Mouse (Mus musculus) hindbrain, embryonic 16.5 days (tissue): ENCODE results near the gene Reep1. TPM values are rescaled to one million over a fixed set of nuclear protein-coding genes. Genes with fewer than 3 reads are reported as not detected.
A peak's percentile ranks its signal among the peaks of the same experiment; 100 is the strongest.

Experiments used
- ATAC-seq: fragments of 200-750 bp; cut with Nextera tagmentation; 2 replicates; pipeline ENCODE4 v1.8.0; 2017; ENCODE audit warnings: moderate TSS enrichment, moderate library complexity
- H3K27ac ChIP-seq: fragments of 300-500 bp; sonication (generic); 2 replicates; pipeline ENCODE4 v1.5.1; 2014; ENCODE audit warnings: low read depth, mild to moderate bottlenecking, control low read depth, low read length, moderate library complexity
- H3K27me3 ChIP-seq: fragments of 300-500 bp; sonication (generic); replicated peaks from 2 replicates; pipeline ENCODE4 v1.6.1; 2014; ENCODE audit warnings: low read length; ENCODE audit not compliant: control insufficient read depth, insufficient read depth
- H3K36me3 ChIP-seq: fragments of 300-500 bp; sonication (generic); 2 replicates; pipeline ENCODE4 v1.6.1; 2014; ENCODE audit warnings: mild to moderate bottlenecking, low read length, moderate library complexity, mixed read lengths; ENCODE audit not compliant: control insufficient read depth, insufficient read depth
- H3K4me1 ChIP-seq: fragments of 300-500 bp; sonication (generic); 2 replicates; pipeline ENCODE4 v1.6.1; 2014; ENCODE audit warnings: low read depth, low read length; ENCODE audit not compliant: control insufficient read depth, insufficient read depth
- H3K4me2 ChIP-seq: fragments of 300-500 bp; sonication (generic); 2 replicates; pipeline ENCODE4 v1.6.1; 2014; ENCODE audit warnings: mild to moderate bottlenecking, low read length, control low read depth, moderate library complexity
- H3K4me3 ChIP-seq: fragments of 300-500 bp; sonication (generic); 2 replicates; pipeline ENCODE4 v1.5.1; 2014; ENCODE audit warnings: mild to moderate bottlenecking, low read length, control low read depth, moderate library complexity
- H3K9ac ChIP-seq: fragments of 300-500 bp; sonication (generic); 2 replicates; pipeline ENCODE4 v1.6.1; 2014; ENCODE audit warnings: low read depth, mild to moderate bottlenecking, control low read depth, low read length, moderate library complexity
- H3K9me3 ChIP-seq: fragments of 300-500 bp; sonication (generic); 2 replicates; pipeline ENCODE4 v1.6.1; 2014; ENCODE audit warnings: mild to moderate bottlenecking, low read length, moderate library complexity; ENCODE audit not compliant: control insufficient read depth
- WGBS: fragments of 180-500 bp; shearing (Covaris S2); extraction: QIAGEN DNeasy Blood & Tissue Kit; methylation state at CpG from one replicate; pipeline ENCODE4 v1.1.7; 2014; 5-methylcytosine and 5-hydroxymethylcytosine counted together
- polyA plus RNA-seq: library from polyadenylated mRNA; unstranded; fragments of >200 nt; fragmentation: Nextera tagmentation; extraction: Ambion mirVana; gene quantifications from 2 replicates; pipeline ENCODE4 v1.2.1, GENCODE M21; 2015

Reep1 gene
- 304 and 342 TPM in 2 replicates for polyA plus RNA-seq

DNA sequence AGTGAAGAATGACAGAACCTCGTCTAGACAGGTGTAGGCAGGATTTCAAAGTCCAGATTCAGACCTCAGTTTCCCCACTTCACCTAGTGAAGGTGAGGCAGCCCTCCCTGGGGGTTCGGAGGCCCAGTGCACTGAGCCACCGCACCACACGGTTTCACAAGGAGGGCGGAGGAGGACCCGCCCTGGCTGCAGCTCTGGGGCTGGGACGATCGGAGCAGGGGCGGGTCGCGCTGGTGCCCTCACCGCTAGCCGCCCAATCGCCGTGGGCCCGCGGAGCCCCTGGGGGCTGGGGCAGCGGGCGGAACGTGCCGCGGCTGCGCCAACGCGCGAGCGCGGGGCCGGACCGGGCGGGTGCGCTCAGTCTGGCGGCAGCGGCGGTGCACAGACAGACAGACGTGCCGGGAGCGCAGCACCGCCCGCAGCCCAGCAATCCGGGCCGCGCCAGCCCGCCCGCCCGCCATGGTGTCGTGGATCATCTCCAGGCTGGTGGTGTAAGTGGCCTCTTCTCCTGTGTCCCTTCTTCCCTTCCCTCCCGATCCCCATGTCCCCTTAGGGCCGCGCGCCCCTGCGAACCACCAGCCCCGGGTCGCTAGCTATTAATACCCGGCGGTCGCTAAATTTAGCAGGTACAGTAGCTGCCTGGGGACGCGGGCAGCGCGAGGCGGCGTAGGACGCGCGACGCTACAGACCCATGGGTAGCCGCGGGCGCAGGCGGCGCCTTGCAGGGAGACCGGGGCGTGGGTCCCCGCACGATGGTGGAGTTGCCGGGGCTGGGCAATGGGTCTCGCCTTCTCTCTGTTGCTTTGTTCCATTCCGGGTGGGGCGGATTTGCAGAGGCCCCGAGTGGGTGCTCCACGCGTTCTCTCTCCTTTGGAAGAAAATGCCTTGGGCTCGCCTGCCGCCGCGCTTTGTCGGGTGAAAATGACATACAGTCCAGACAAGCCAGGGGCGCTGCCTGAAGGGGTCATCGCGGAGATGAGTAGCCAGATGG lies at the start of gene Reep1:
Gene Reep1, plus strand, starts transcription at position 51 of the 991 bp plus-strand sequence.
- peak within 1 kb of the TSS; percentile 58 for H3K4me3 ChIP-seq
- H3K36me3 ChIP-seq: peaks cover 2% of the 10 kb centered on the region; the same call in 1 of the 2 replicates
- under 1% methylated on average over 51 of the region's 91 CpGs for WGBS
- peak within 1 kb of the TSS; percentile 85 for H3K27ac ChIP-seq
- no peaks in the 10 kb centered on the region for H3K9me3 ChIP-seq
- peak within 1 kb of the TSS; percentile 82 for H3K9ac ChIP-seq
- peak within 1 kb of the TSS; percentile 62 for H3K4me2 ChIP-seq
- H3K27me3 ChIP-seq: no peaks in the 10 kb centered on the region
- ATAC-seq: peak; percentile 91
- H3K4me1 ChIP-seq: peaks cover 10% of the 10 kb centered on the region

- Histone ChIP-seq H3K9me3 (no peaks in the 10 kb centered on the region), H3K27me3 (no peaks in the 10 kb centered on the region), H3K4me2 (no peak overlapping the region), H3K36me3 (no peaks in the 10 kb centered on the region), H3K4me1 (no peaks in the 10 kb centered on the region), H3K4me3 (no peak overlapping the region), H3K9ac (no peak overlapping the region), H3K27ac (no peak overlapping the region)
- 79% methylated on average over 2 of the region's 2 CpGs for WGBS
- no peak for ATAC-seq
These were observed 49.1 kb upstream of the Reep1 start for GRCm38 (mm10) chr6:71658290-71658689.

DNA sequence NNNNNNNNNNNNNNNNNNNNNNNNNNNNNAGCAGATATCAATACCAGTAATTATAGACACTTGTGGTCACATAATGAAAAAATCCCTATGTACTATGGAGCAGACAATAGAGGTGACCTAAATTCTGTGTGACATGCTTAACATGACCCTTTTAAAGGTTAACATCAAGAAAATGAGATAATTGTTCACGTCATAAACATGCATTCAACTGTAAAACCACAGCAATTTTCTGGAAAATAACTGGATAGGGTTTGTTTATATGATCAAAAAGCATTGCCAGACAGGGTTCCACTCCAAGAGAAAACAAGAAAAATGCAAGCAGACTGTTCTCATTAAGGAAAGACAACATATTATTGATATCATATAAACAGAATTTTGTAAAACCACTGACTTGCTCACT lies 42.9 kb upstream of the Reep1 start:
- no peak overlapping the region for H3K9ac ChIP-seq

GRCm38 (mm10) chr6:71673166-71673565 lies 34.2 kb upstream of the Reep1 start:
- Histone ChIP-seq H3K9ac (no peak overlapping the region), H3K4me2 (no peak overlapping the region), H3K36me3 (no peaks in the 10 kb centered on the region), H3K4me1 (no peaks in the 10 kb centered on the region), H3K9me3 (no peaks in the 10 kb centered on the region; the same call in 1 of the 2 replicates), H3K4me3 (no peak overlapping the region), H3K27ac (no peak overlapping the region), H3K27me3 (no peaks in the 10 kb centered on the region)
- 79% methylated on average over 2 of the region's 2 CpGs for WGBS
- no peak for ATAC-seq

More for the DNA sequence above, 42.9 kb upstream of the Reep1 start:
- 64% methylated on average over 1 of the region's 1 CpGs for WGBS
- Histone ChIP-seq H3K27ac (no peak overlapping the region), H3K4me3 (no peak overlapping the region), H3K9me3 (no peaks in the 10 kb centered on the region; the same call in 1 of the 2 replicates), H3K36me3 (no peaks in the 10 kb centered on the region), H3K27me3 (no peaks in the 10 kb centered on the region), H3K4me1 (no peaks in the 10 kb centered on the region), H3K4me2 (no peak overlapping the region)
- no peak for ATAC-seq

GRCm38 (mm10) chr6:71678891-71679290 lies 28.5 kb upstream of the Reep1 start:
- Histone ChIP-seq H3K4me3 (no peak overlapping the region), H3K4me2 (no peak overlapping the region), H3K27me3 (no peaks in the 10 kb centered on the region; the same call in 1 of the 2 replicates), H3K27ac (no peak overlapping the region), H3K4me1 (no peaks in the 10 kb centered on the region), H3K36me3 (no peaks in the 10 kb centered on the region), H3K9me3 (no peaks in the 10 kb centered on the region), H3K9ac (no peak overlapping the region)
- ATAC-seq: no peak
- 68% methylated on average over 7 of the region's 7 CpGs for WGBS

DNA sequence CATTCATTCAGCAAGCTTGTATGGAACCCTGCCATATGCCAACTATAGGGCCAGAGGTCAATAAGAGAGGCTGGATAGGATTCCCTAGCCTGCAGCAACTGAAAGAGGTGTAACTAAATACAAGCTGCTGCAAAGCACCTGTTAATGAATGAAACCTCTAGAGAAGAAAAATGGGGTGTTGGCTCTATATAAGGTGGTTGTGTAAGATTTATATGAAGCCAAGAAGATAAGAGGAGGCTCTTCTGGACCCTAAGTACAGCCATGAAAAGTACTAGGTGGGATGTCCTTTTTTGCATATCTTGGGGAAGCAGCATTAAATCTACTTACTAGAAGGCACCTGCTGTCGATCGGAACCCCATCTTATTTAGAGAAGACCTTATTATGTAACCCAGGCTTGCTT lies 12.2 kb upstream of the Reep1 start:
- Histone ChIP-seq H3K27ac (no peak overlapping the region), H3K4me3 (no peak overlapping the region), H3K36me3 (no peaks in the 10 kb centered on the region), H3K4me1 (no peaks in the 10 kb centered on the region), H3K4me2 (no peak overlapping the region), H3K9ac (no peak overlapping the region), H3K9me3 (no peaks in the 10 kb centered on the region), H3K27me3 (no peaks in the 10 kb centered on the region)
- no peak for ATAC-seq
- WGBS: 100% methylated on average over 2 of the region's 2 CpGs

DNA sequence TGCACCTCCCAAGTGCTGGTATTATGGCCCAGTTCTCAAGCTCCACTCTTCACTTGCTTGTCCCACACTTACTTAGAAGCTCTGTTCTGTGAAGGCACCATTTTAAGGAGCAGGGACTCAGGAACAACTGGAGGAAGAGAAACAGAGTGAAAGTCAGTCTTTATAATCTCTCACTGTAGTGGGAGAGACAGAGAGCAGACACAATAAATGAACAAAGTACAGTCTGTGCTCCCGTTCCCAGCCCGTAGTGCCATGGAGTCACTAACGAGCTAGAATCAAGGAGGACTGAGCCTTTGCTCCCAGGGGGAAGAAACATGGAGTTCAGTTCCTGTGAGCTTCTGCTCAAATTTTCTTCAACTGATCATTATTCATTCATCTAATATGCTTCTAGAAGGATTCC lies 11.8 kb upstream of the Reep1 start:
- H3K4me3 ChIP-seq: no peak overlapping the region
- H3K27ac ChIP-seq: no peak overlapping the region
- no peak overlapping the region for H3K4me2 ChIP-seq
- ATAC-seq: no peak
- H3K36me3 ChIP-seq: no peaks in the 10 kb centered on the region
- H3K9me3 ChIP-seq: no peaks in the 10 kb centered on the region
- no peaks in the 10 kb centered on the region for H3K27me3 ChIP-seq
- no peaks in the 10 kb centered on the region for H3K4me1 ChIP-seq
- 80% methylated on average over 3 of the region's 3 CpGs for WGBS
- no peak overlapping the region for H3K9ac ChIP-seq

- peaks cover 2% of the 10 kb centered on the region; the same call in 1 of the 2 replicates for H3K36me3 ChIP-seq
- H3K4me1 ChIP-seq: peaks cover 10% of the 10 kb centered on the region
- no peak overlapping the region for H3K9ac ChIP-seq
- no peaks in the 10 kb centered on the region for H3K27me3 ChIP-seq
- no peak for ATAC-seq
- H3K4me2 ChIP-seq: peak overlapping the region; percentile 62
- 72% methylated on average over 12 of the region's 12 CpGs for WGBS
- no peak overlapping the region for H3K4me3 ChIP-seq
- H3K27ac ChIP-seq: no peak overlapping the region; the same call in 1 of the 2 replicates
- no peaks in the 10 kb centered on the region for H3K9me3 ChIP-seq
These were observed 490 bp upstream of the Reep1 start for GRCm38 (mm10) chr6:71706871-71707270.

DNA sequence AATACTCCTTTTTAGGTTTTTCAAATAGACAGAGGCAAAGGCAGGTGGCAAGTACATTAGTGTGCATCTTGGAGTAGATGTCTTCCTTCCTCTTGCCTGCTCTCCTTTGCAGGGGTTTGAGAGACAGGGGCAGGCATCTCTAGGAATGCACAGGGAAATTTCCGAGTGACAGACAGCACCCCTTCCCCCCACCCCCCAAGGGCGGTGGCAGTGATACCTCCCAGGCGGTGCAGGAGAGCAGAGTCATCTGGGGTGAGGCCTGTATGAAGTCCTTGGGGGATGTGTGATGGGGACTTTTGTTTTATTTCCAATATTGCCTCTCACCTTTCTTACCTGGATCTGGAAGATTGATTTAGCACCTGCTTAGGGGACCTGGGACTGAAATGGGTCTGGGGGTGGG lies 1.2 kb downstream of the Reep1 start:
- ATAC-seq: peak; percentile 18
- 6% methylated on average over 3 of the region's 3 CpGs for WGBS

More for the DNA sequence above, 1.2 kb downstream of the Reep1 start:
- peaks cover 10% of the 10 kb centered on the region for H3K4me1 ChIP-seq
- H3K4me3 ChIP-seq: peak overlapping the region; percentile 58
- H3K27me3 ChIP-seq: no peaks in the 10 kb centered on the region
- no peaks in the 10 kb centered on the region for H3K9me3 ChIP-seq
- H3K27ac ChIP-seq: peak overlapping the region; percentile 85
- H3K9ac ChIP-seq: peak overlapping the region; percentile 82
- peaks cover 2% of the 10 kb centered on the region; the same call in 1 of the 2 replicates for H3K36me3 ChIP-seq
- H3K4me2 ChIP-seq: peak overlapping the region; percentile 62
